Mouse (Mus musculus) heart, embryonic 10.5 days (tissue): ENCODE results near the gene Stard10. TPM values are rescaled to one million over a fixed set of nuclear protein-coding genes. Genes with fewer than 3 reads are reported as not detected.
A peak's percentile ranks its signal among the peaks of the same experiment; 100 is the strongest.

Experiments
- DNase-seq: peaks from one replicate; pipeline ENCODE4 v3.0.0-alpha.2; 2017; ENCODE audit warnings: low spot score
- H3K27ac ChIP-seq: fragments of 300-500 bp; sonication (generic); 2 replicates; pipeline ENCODE4 v1.5.1; 2016; ENCODE audit warnings: mild to moderate bottlenecking
- H3K27me3 ChIP-seq: fragments of 300-500 bp; sonication (generic); 2 replicates; pipeline ENCODE4 v1.6.1; 2016; ENCODE audit warnings: mild to moderate bottlenecking; ENCODE audit not compliant: poor library complexity, insufficient read depth, severe bottlenecking
- H3K36me3 ChIP-seq: fragments of 300-500 bp; sonication (generic); 2 replicates; pipeline ENCODE4 v1.6.1; 2016; ENCODE audit warnings: mild to moderate bottlenecking, moderate library complexity
- H3K4me1 ChIP-seq: fragments of 300-500 bp; sonication (generic); 2 replicates; pipeline ENCODE4 v1.6.1; 2016; ENCODE audit warnings: mild to moderate bottlenecking
- H3K4me3 ChIP-seq: fragments of 300-500 bp; sonication (generic); 2 replicates; pipeline ENCODE4 v1.5.1; 2016; ENCODE audit warnings: mild to moderate bottlenecking, moderate library complexity
- H3K9me3 ChIP-seq: fragments of 300-500 bp; sonication (generic); 2 replicates; pipeline ENCODE4 v1.6.1; 2016; ENCODE audit warnings: mild to moderate bottlenecking, moderate library complexity
- WGBS: fragments of 180-500 bp; shearing (Covaris S2); methylation state at CpG from one replicate; pipeline ENCODE4 v1.1.7; 2016; 5-methylcytosine and 5-hydroxymethylcytosine counted together
- polyA plus RNA-seq: library from polyadenylated mRNA; unstranded; fragments of >200 nt; fragmentation: Nextera tagmentation; extraction: Ambion mirVana; gene quantifications from 2 replicates; pipeline ENCODE4 v1.2.1, GENCODE M21; 2016

Gene Stard10
- polyA plus RNA-seq, 1 experiment from 2014 or later = 62.7 TPM

DNA sequence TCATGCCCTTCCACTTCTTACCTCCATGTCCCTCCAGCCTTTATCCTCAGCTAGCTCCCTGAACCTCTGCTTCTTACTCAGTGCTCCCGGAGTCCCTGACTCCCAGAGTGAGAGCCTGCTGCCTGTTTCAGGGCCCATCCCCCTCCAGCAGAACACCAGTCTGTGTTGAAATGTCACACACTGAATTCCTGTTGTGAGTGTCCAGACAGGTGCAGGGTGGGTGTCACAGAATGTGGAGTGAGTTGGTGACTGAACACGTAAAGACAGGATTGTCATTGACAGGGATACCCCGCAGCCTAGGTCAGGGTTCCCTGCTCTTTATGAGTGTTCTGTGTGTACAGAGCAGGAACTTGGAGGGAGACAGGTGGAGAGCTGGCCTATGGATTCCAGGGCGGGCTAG, 28.0 kb downstream of the Stard10 start:
- no peak for DNase-seq
- Histone ChIP-seq H3K9me3 (no peaks in the 10 kb centered on the region), H3K27me3 (peaks cover 62% of the 10 kb centered on the region), H3K4me3 (no peak overlapping the region), H3K36me3 (0 out of 2 replicates have a peak, but pooled peaks cover 9% of the 10 kb centered on the region), H3K27ac (peak overlapping the region; percentile 31; the same call in 1 of the 2 replicates), H3K4me1 (peaks cover 90% of the 10 kb centered on the region)
- WGBS = 43% methylated on average over 4 of the region's 4 CpGs

DNA sequence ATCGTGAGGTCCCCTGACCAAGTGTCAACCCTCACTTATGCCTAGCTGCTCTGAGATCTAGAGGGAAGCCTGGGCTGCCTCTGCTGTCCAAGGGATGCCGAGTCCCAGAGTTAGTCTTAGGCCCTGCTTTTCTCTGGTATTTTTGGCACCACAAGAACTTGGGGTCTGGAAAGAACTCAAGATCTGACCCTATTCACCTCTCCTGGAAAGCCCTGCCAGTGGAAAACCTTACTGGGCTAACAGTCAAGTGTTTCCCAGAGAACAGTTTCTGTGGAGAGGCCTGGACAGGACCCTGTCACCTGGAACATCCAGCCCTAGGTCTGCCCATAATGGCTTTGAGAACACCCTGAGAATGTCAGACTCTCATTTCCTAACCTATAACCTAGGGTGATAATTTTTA, 30.1 kb downstream of the Stard10 start:
- Histone ChIP-seq H3K36me3 (0 out of 2 replicates have a peak, but pooled peaks cover 9% of the 10 kb centered on the region), H3K27me3 (peaks cover 72% of the 10 kb centered on the region), H3K27ac (no peak overlapping the region), H3K4me1 (peaks cover 79% of the 10 kb centered on the region), H3K9me3 (no peaks in the 10 kb centered on the region), H3K4me3 (no peak overlapping the region)
- DNase-seq = no peak
- 65% methylated on average over 2 of the region's 2 CpGs for WGBS

DNA sequence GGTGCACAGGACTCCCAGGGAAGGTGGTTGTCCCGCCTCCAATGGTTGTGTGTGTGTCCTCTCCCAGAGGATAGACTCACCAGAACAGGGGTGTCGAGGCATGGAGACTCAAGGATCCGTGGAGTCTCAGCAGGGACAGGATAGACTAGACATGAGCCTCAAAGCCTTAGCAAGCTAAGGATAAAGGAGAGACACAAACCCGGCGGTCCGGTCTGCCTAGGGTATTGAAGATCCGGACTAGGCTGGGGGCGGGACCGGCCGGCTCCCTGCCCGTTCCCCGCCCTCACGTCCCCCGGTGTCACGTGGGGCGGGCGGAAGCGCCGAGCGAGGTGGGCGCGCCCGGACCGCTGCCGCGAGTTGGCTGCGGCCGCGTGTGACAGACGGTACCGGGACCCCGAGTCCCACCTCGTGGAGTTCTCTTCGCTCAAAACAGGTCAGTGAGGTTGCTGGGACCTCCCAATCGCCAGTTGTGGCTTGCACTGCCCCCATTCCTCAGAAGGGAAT, 30.9 kb downstream of the Stard10 start, which contains the start of gene Arap1:
Gene Arap1, plus strand, starts transcription at position 301 of the 504 bp plus-strand sequence.
- Histone ChIP-seq H3K27ac (peak within 1 kb of the TSS; percentile 82), H3K4me3 (peak within 1 kb of the TSS; percentile 73), H3K36me3 (0 out of 2 replicates have a peak, but pooled peaks cover 9% of the 10 kb centered on the region), H3K4me1 (peaks cover 71% of the 10 kb centered on the region), H3K27me3 (peaks cover 73% of the 10 kb centered on the region), H3K9me3 (no peaks in the 10 kb centered on the region)
- no peak for DNase-seq
- 1% methylated on average over 35 of the region's 35 CpGs for WGBS

DNA sequence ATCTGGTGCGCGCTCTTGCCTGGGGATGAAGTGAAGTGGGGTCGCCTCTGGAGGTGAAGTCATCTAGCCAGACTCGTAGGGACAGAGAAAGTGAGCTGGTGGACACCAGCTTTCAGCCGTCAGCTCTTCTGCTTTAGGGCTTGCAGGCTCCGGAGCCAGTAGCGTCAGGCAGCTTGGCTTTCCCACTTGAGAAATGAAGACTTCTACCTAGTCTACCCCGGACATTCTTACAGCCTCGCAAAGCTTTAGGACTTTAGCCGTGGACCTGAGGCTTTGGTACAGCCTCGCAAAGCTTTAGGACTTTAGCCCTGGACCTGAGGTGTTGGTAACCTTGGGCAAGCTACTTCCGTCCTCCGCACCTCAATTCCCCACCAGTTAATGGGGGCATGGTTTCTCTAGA, 31.4 kb downstream of the Stard10 start:
- no peak for DNase-seq
- no peaks in the 10 kb centered on the region for H3K9me3 ChIP-seq
- peak overlapping the region; percentile 82 for H3K27ac ChIP-seq
- H3K36me3 ChIP-seq = 0 out of 2 replicates have a peak, but pooled peaks cover 9% of the 10 kb centered on the region
- WGBS = 4% methylated on average over 13 of the region's 13 CpGs
- H3K27me3 ChIP-seq = peaks cover 73% of the 10 kb centered on the region
- H3K4me3 ChIP-seq = peak overlapping the region; percentile 73
- H3K4me1 ChIP-seq = peaks cover 66% of the 10 kb centered on the region

DNA sequence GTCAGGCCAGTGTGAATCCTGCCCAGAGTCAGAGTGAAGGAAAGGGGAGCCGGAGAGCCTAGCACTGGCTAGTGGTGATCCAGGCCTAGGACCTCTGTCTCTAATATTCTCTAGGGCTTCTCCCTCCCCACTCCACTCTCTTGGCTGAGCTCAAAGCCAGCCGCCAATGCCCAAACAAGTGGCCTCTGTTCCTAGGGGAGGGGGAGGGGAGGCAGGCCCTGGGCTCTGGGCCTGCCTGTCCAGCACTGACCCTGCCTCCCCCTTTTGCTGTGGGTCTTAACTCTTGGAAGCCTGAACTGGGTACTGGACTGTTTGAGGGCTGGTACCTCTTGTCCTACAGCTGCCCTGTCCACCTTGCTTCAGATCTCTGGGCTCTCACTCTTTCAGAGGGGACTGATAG, 33.0 kb downstream of the Stard10 start:
- Histone ChIP-seq H3K27ac (peak overlapping the region; percentile 22; the same call in 1 of the 2 replicates), H3K4me3 (no peak overlapping the region), H3K4me1 (peaks cover 60% of the 10 kb centered on the region)

DNA sequence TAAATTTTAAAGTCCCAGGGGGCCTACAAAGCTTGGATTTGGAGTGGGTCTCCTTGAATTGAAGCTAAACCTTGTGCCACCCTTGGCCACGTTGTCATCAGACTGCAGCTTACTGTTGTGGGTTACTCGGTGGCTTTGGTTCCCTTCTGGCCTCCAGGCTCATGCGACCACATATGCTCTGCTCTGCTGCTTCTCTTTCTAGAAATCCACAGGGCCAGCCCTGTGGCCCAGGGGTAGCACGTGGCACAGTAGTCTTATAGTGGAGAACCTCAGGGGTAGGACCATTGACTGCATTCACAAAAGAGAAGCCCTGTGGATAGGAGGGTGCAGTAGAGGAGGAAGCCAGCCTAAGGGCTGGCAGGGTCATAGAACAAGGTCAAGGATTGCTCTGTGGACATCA, 35.5 kb downstream of the Stard10 start:
- no peak overlapping the region for H3K4me3 ChIP-seq
- no peak overlapping the region for H3K27ac ChIP-seq
- DNase-seq = no peak
- WGBS = 80% methylated on average over 4 of the region's 4 CpGs
- H3K9me3 ChIP-seq = no peaks in the 10 kb centered on the region
- H3K36me3 ChIP-seq = no peaks in the 10 kb centered on the region
- peaks cover 51% of the 10 kb centered on the region for H3K4me1 ChIP-seq
- peaks cover 67% of the 10 kb centered on the region for H3K27me3 ChIP-seq

More for the DNA sequence above, 33.0 kb downstream of the Stard10 start:
- H3K27me3 ChIP-seq = peaks cover 72% of the 10 kb centered on the region
- no peak for DNase-seq
- H3K9me3 ChIP-seq = no peaks in the 10 kb centered on the region
- 0 out of 2 replicates have a peak, but pooled peaks cover 9% of the 10 kb centered on the region for H3K36me3 ChIP-seq
- 32% methylated on average over 2 of the region's 2 CpGs for WGBS

DNA sequence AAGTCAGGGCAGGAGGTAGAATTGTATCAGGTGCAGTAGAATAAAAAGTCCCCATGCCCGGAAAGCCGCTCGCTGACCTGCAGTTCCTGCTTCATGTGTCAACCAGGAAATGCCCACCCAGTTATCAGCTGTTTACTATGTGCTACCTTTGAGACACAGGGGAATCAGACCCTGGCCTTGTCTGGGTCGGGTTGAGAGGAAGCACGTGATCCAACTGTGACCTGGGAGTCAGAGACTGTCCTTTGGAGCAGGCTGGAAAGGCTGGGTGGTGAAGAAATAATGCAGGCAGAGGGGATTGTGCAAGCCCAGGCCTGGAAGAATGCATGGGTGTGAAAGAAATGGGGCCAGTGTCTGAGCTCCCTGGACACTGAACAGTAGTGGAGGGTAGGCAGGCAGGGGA, 37.5 kb downstream of the Stard10 start:
- Histone ChIP-seq H3K27ac (0 out of 2 replicates have a peak overlapping the region, but pooled peaks have one; percentile 1), H3K4me1 (peaks cover 34% of the 10 kb centered on the region), H3K4me3 (no peak overlapping the region), H3K27me3 (peaks cover 53% of the 10 kb centered on the region), H3K36me3 (no peaks in the 10 kb centered on the region), H3K9me3 (no peaks in the 10 kb centered on the region)
- 61% methylated on average over 5 of the region's 5 CpGs for WGBS
- DNase-seq = no peak

DNA sequence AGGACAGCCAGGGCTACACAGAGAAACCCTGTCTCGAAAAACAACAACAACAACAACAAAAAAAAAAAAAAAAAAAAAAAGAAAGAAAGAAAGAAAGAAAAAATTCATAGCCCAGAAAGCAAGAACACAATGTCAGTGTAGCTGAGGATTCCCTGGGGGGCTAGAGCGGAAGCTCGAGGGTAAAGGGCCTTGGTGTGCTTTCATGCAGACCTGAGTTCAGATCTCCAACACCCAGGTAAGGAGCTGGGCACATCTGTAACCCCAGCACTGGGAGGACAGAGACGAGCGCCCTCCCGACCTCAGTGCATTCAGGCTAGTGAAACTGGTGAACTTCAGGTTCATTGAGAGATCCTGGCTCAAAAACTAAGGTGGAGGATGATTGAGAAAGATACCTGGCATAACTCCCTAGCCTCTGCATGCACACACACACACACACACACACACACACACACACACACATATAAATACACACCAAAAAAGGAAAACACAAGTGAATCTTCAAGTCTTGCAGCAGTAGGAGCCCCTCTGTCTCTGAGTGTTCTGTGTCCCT, 38.7 kb downstream of the Stard10 start:
- no peak for DNase-seq
- H3K27me3 ChIP-seq = peaks cover 41% of the 10 kb centered on the region
- H3K36me3 ChIP-seq = no peaks in the 10 kb centered on the region
- 88% methylated on average over 6 of the region's 6 CpGs for WGBS
- H3K4me1 ChIP-seq = peaks cover 27% of the 10 kb centered on the region
- no peak overlapping the region for H3K27ac ChIP-seq
- no peak overlapping the region for H3K4me3 ChIP-seq
- H3K9me3 ChIP-seq = no peaks in the 10 kb centered on the region

DNA sequence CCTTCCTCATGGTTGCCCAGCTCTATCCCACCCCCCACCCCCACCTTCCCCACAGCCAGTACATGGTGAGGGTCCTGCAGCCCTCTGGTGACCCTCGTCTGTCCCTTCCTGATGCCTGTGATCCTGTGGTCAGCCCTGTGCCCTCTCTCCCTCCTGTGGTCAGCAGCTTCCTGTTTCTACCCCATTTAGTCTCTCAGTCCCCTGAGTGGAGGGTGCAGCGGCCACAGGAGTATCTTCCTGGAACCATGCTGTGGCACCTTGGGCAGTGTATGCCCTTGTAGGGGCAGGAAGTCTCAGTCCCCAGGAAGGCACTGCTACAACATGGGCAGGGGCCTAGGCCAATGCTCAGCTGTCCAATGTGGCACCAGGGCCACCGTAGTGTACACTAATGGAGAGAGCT, 40.0 kb downstream of the Stard10 start:
- DNase-seq = no peak
- H3K9me3 ChIP-seq = no peaks in the 10 kb centered on the region
- no peaks in the 10 kb centered on the region for H3K36me3 ChIP-seq
- 51% methylated on average over 3 of the region's 3 CpGs for WGBS
- peaks cover 40% of the 10 kb centered on the region; the same call in 1 of the 2 replicates for H3K27me3 ChIP-seq
- H3K27ac ChIP-seq = peak overlapping the region; percentile 30; the same call in 1 of the 2 replicates
- H3K4me3 ChIP-seq = no peak overlapping the region
- H3K4me1 ChIP-seq = peaks cover 31% of the 10 kb centered on the region

DNA sequence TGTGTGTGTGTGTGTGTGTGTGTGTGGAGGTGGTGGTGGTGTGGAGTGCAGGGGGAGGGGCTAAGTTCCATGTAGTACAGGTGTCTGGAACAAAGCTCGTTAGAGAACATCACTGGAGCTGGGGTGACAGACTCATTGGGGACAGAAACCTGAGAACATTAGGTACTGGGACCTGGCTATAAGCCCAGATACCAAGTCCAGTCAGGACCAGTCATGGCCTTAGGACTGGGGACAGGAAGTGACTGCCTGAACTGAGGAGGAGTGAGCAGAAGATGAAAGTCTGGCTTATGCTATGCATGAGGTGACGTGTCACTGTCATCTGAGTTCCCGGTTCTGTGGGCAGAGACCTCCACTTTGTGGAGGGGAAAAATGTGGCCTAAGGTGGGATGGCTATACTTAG, 43.5 kb downstream of the Stard10 start:
- Histone ChIP-seq H3K9me3 (no peaks in the 10 kb centered on the region), H3K27ac (no peak overlapping the region), H3K4me1 (peaks cover 34% of the 10 kb centered on the region), H3K4me3 (no peak overlapping the region), H3K36me3 (no peaks in the 10 kb centered on the region), H3K27me3 (peaks cover 20% of the 10 kb centered on the region; the same call in 1 of the 2 replicates)
- 75% methylated on average over 3 of the region's 3 CpGs for WGBS
- DNase-seq = no peak

DNA sequence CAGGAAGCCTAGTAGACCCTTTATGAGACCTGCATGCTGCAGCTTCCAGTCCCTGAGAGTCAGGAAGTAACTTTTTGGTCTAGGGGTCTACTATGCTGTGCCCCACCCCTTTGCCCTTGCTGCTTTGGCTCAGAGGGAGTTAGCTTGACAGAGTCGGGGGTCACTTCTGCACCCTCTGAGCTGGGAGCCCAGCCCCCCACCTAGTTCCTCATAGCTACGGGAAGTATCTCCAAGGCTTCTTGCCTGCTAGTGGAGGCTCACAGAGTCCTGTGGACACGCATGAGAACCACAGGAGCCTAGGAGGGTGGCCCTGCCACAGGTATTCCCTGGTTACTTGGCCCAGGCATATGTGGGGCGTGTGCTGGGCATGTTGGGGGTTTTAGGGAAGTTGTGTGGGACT, 44.1 kb downstream of the Stard10 start:
- no peak for DNase-seq
- Histone ChIP-seq H3K27me3 (peaks cover 19% of the 10 kb centered on the region; the same call in 1 of the 2 replicates), H3K4me3 (no peak overlapping the region), H3K36me3 (no peaks in the 10 kb centered on the region), H3K4me1 (peaks cover 34% of the 10 kb centered on the region), H3K27ac (no peak overlapping the region), H3K9me3 (no peaks in the 10 kb centered on the region)
- WGBS = 83% methylated on average over 4 of the region's 4 CpGs

DNA sequence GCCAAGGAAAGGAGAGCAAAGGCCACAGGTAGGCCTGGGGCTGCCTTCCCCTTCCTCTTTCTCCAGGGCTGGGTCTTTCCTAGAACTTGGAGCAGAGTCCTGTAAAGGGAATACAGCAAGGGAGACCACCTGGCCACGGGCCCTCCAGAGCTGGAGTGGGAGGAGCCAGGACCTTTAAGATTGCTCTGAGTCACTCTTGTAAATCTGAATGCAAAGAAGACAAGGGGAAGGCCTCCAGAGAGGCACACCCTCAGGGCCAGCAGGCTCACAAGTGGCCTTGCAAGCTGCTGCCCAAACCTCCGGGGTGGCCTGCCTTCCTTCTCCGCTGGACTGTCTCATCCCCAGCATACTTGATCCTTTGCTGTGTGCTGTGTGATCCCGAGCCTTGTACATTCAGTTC, 44.9 kb downstream of the Stard10 start:
- 73% methylated on average over 4 of the region's 4 CpGs for WGBS

DNA sequence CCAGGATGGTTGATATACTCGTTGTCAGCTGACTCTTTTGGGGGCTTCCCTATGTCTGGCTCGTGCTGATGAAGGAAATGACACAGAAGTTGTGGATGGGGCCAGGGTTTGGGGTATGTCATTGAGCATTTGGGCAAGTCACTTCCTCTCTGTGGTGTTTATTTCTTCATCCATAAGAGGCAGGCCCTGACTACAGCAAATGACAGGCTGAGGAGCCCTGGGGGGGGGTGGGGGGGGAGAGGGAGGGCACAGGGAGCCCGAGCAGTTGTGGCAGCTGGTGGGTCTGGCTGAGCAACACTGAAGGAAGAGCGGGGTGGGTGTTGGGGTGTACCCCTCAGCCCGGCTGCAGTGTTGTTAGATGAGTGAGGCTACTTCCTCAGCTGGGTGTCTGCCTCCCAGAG, 45.9 kb downstream of the Stard10 start:
- WGBS = 79% methylated on average over 5 of the region's 5 CpGs
- no peak for DNase-seq
- Histone ChIP-seq H3K27me3 (peaks cover 16% of the 10 kb centered on the region), H3K4me3 (no peak overlapping the region), H3K36me3 (no peaks in the 10 kb centered on the region), H3K4me1 (peaks cover 17% of the 10 kb centered on the region), H3K9me3 (no peaks in the 10 kb centered on the region), H3K27ac (peak overlapping the region; percentile 47; the same call in 1 of the 2 replicates)

More for the DNA sequence above, 44.9 kb downstream of the Stard10 start:
- H3K27ac ChIP-seq = no peak overlapping the region
- H3K27me3 ChIP-seq = peaks cover 21% of the 10 kb centered on the region
- no peak overlapping the region for H3K4me3 ChIP-seq
- H3K9me3 ChIP-seq = no peaks in the 10 kb centered on the region
- no peaks in the 10 kb centered on the region for H3K36me3 ChIP-seq
- peaks cover 27% of the 10 kb centered on the region for H3K4me1 ChIP-seq
- DNase-seq = no peak
